Mouse (Mus musculus) intestine, postnatal 0 days (tissue): ENCODE measurements around the gene Hs3st2. TPM values are rescaled to one million over a fixed set of nuclear protein-coding genes. Genes with fewer than 3 reads are reported as not detected.

Experiments
- ATAC-seq: fragments of 200-750 bp; cut with Nextera tagmentation; 2 replicates; pipeline ENCODE4 v1.8.0; 2017; ENCODE audit warnings: mild to moderate bottlenecking, moderate TSS enrichment, moderate library complexity
- H3K27ac ChIP-seq: fragments of 300-500 bp; sonication (generic); 2 replicates; pipeline ENCODE4 v1.5.1; 2014; ENCODE audit warnings: mild to moderate bottlenecking, low read depth, low read length, moderate library complexity
- H3K27me3 ChIP-seq: fragments of 300-500 bp; sonication (generic); replicated peaks from 2 replicates; pipeline ENCODE4 v1.6.1; 2014; ENCODE audit warnings: low read length, mixed read lengths; ENCODE audit not compliant: control insufficient read depth, insufficient read depth
- H3K36me3 ChIP-seq: fragments of 300-500 bp; sonication (generic); 2 replicates; pipeline ENCODE4 v1.6.1; 2014; ENCODE audit warnings: mild to moderate bottlenecking, moderate library complexity; ENCODE audit not compliant: control insufficient read depth, insufficient read depth
- H3K4me1 ChIP-seq: fragments of 300-500 bp; sonication (generic); replicated peaks from 2 replicates; pipeline ENCODE4 v1.6.1; 2014; ENCODE audit warnings: antibody characterized with exemption, low read length, mixed read lengths; ENCODE audit not compliant: control insufficient read depth, insufficient read depth
- H3K4me2 ChIP-seq: fragments of 300-500 bp; sonication (generic); replicated peaks from 2 replicates; pipeline ENCODE4 v1.6.1; 2014; ENCODE audit warnings: low read depth, mild to moderate bottlenecking, moderate library complexity
- H3K4me3 ChIP-seq: fragments of 300-500 bp; sonication (generic); 2 replicates; pipeline ENCODE4 v1.5.1; 2014; ENCODE audit warnings: low read depth, low read length
- H3K9ac ChIP-seq: fragments of 300-500 bp; sonication (generic); 2 replicates; pipeline ENCODE4 v1.6.1; 2014; ENCODE audit warnings: mild to moderate bottlenecking, low read depth, low read length
- H3K9me3 ChIP-seq: fragments of 300-500 bp; sonication (generic); 2 replicates; pipeline ENCODE4 v1.6.1; 2016; ENCODE audit warnings: mixed run types; ENCODE audit not compliant: control insufficient read depth
- CTCF ChIP-seq: sonication (generic); IDR thresholded peaks from 2 replicates; pipeline ENCODE4 v1.5.1; 2016; ENCODE audit warnings: low read depth, mild to moderate bottlenecking, control low read depth, antibody characterized with exemption, moderate library complexity
- WGBS: fragments of 180-500 bp; shearing (Covaris S2); extraction: QIAGEN DNeasy Blood & Tissue Kit; methylation state at CpG from one replicate; pipeline ENCODE4 v1.1.7; 2014; 5-methylcytosine and 5-hydroxymethylcytosine counted together
- polyA plus RNA-seq: library from polyadenylated mRNA; unstranded; fragments of >200 nt; fragmentation: Nextera tagmentation; extraction: Ambion mirVana; gene quantifications from 2 replicates; pipeline ENCODE4 v1.2.1, GENCODE M21; 2015

The Hs3st2 gene
- polyA plus RNA-seq, 1 experiment from 2014 or later: 0.85 TPM

GRCm38 (mm10) chr7:121533639-121534038 is 142.0 kb downstream of the Hs3st2 start:
- ATAC-seq: no peak

GRCm38 (mm10) chr7:121534386-121534785 is 142.7 kb downstream of the Hs3st2 start:
- H3K4me2 ChIP-seq: no peak overlapping the region
- WGBS: 79% methylated on average over 7 of the region's 7 CpGs
- no peak overlapping the region for H3K27ac ChIP-seq
- no peak overlapping the region for H3K9ac ChIP-seq
- H3K4me1 ChIP-seq: no peaks in the 10 kb centered on the region
- no peak for TF ChIP-seq CTCF
- H3K27me3 ChIP-seq: no peaks in the 10 kb centered on the region
- H3K9me3 ChIP-seq: no peaks in the 10 kb centered on the region
- H3K36me3 ChIP-seq: no peaks in the 10 kb centered on the region
- no peak overlapping the region for H3K4me3 ChIP-seq
- ATAC-seq: no peak

More at GRCm38 (mm10) chr7:121533639-121534038, 142.0 kb downstream of the Hs3st2 start:
- no peak overlapping the region for H3K4me3 ChIP-seq
- H3K9ac ChIP-seq: no peak overlapping the region
- no peaks in the 10 kb centered on the region for H3K9me3 ChIP-seq
- H3K4me1 ChIP-seq: no peaks in the 10 kb centered on the region
- H3K27me3 ChIP-seq: no peaks in the 10 kb centered on the region
- H3K4me2 ChIP-seq: no peak overlapping the region
- H3K36me3 ChIP-seq: no peaks in the 10 kb centered on the region
- 85% methylated on average over 6 of the region's 6 CpGs for WGBS
- TF ChIP-seq CTCF: no peak
- H3K27ac ChIP-seq: no peak overlapping the region

GRCm38 (mm10) chr7:121535987-121536386 is 144.3 kb downstream of the Hs3st2 start:
- H3K9ac ChIP-seq: no peak overlapping the region
- no peaks in the 10 kb centered on the region for H3K27me3 ChIP-seq
- no peak overlapping the region for H3K4me2 ChIP-seq
- no peak overlapping the region for H3K4me3 ChIP-seq
- ATAC-seq: no peak
- H3K36me3 ChIP-seq: no peaks in the 10 kb centered on the region
- no peak for TF ChIP-seq CTCF
- H3K9me3 ChIP-seq: no peaks in the 10 kb centered on the region
- H3K4me1 ChIP-seq: no peaks in the 10 kb centered on the region
- no peak overlapping the region for H3K27ac ChIP-seq
- 54% methylated on average over 4 of the region's 4 CpGs for WGBS

- 52% methylated on average over 19 of the region's 19 CpGs for WGBS
- ATAC-seq: no peak
- TF ChIP-seq CTCF: peak; percentile 46
- H3K4me2 ChIP-seq: no peak overlapping the region
- H3K27ac ChIP-seq: no peak overlapping the region
- no peaks in the 10 kb centered on the region for H3K9me3 ChIP-seq
- no peaks in the 10 kb centered on the region for H3K27me3 ChIP-seq
- H3K4me3 ChIP-seq: no peak overlapping the region
- no peak overlapping the region for H3K9ac ChIP-seq
- H3K4me1 ChIP-seq: no peaks in the 10 kb centered on the region
- no peaks in the 10 kb centered on the region for H3K36me3 ChIP-seq
Observed at GRCm38 (mm10) chr7:121539405-121540275, 148.0 kb downstream of the Hs3st2 start.

- H3K27me3 ChIP-seq: no peaks in the 10 kb centered on the region
Observed at GRCm38 (mm10) chr7:121542458-121542857, 150.8 kb downstream of the Hs3st2 start.

GRCm38 (mm10) chr7:121549329-121550022 is 157.8 kb downstream of the Hs3st2 start:
- no peak for TF ChIP-seq CTCF
- ATAC-seq: no peak
- Histone ChIP-seq H3K27me3 (no peaks in the 10 kb centered on the region), H3K27ac (no peak overlapping the region), H3K36me3 (no peaks in the 10 kb centered on the region), H3K4me1 (no peaks in the 10 kb centered on the region), H3K4me2 (no peak overlapping the region), H3K9me3 (no peaks in the 10 kb centered on the region), H3K9ac (no peak overlapping the region), H3K4me3 (no peak overlapping the region)
- 83% methylated on average over 18 of the region's 18 CpGs for WGBS

More at GRCm38 (mm10) chr7:121542458-121542857, 150.8 kb downstream of the Hs3st2 start:
- Histone ChIP-seq H3K4me1 (no peaks in the 10 kb centered on the region), H3K36me3 (no peaks in the 10 kb centered on the region), H3K27ac (no peak overlapping the region), H3K9me3 (no peaks in the 10 kb centered on the region), H3K4me3 (no peak overlapping the region), H3K4me2 (no peak overlapping the region), H3K9ac (no peak overlapping the region)
- TF ChIP-seq CTCF: peak; percentile 34
- 33% methylated on average over 2 of the region's 2 CpGs for WGBS
- no peak for ATAC-seq
